Mouse (Mus musculus) myocyte (in vitro differentiated cells): Measurements from ENCODE around the gene Micall2.

Source experiments
- CEBPB ChIP-seq: IDR thresholded peaks from 2 replicates; pipeline ENCODE4 v1.6.1; 2011; ENCODE audit warnings: mild to moderate bottlenecking, moderate library complexity; ENCODE audit not compliant: poor library complexity, insufficient read depth, severe bottlenecking
- E2F4 ChIP-seq: IDR thresholded peaks from one replicate; pipeline ENCODE4 v1.6.1; 2011; ENCODE audit warnings: mild to moderate bottlenecking, control low read depth, moderate library complexity; ENCODE audit not compliant: insufficient read depth
- MYOD1 ChIP-seq, 3 experiments: IDR thresholded peaks; one replicate each; pipeline ENCODE4 v1.6.1; 2011; ENCODE audit warnings: control low read depth in 2 of 3, low read depth in 2 of 3, mild to moderate bottlenecking in 2 of 3, moderate library complexity in 1 of 3; ENCODE audit not compliant: insufficient read length in 2 of 3, control insufficient read depth in 1 of 3
- POLR2A ChIP-seq: IDR thresholded peaks from one replicate; pipeline ENCODE4 v1.6.1; 2011; ENCODE audit warnings: low read depth, mild to moderate bottlenecking, control low read depth, moderate library complexity; ENCODE audit not compliant: insufficient read length
- USF1 ChIP-seq: IDR thresholded peaks from one replicate; pipeline ENCODE4 v1.6.1; 2011; ENCODE audit warnings: low read depth, mild to moderate bottlenecking, control low read depth, moderate library complexity

- no peak for TF ChIP-seq POLR2A
- no peak for TF ChIP-seq MYOD1 (IDR thresholded peaks at IDR 0.05; ENCODE audit: control insufficient read depth in 1 of 3, insufficient read length in 2 of 3, low read depth in 2 of 3)
- no peak for TF ChIP-seq E2F4
- no peak for TF ChIP-seq CEBPB
- no peak for TF ChIP-seq USF1
These were observed 20.0 kb upstream of the Micall2 start for GRCm38 (mm10) chr5:139756135-139756534.
